Mouse (Mus musculus) limb, embryonic 11.5 days (tissue): ENCODE data around the gene Golga1. TPM values are rescaled to one million over a fixed set of nuclear protein-coding genes. Genes with fewer than 3 reads are reported as not detected.

Source experiments
- ATAC-seq: fragments of 200-750 bp; cut with Nextera tagmentation; 2 replicates; pipeline ENCODE4 v1.8.0; 2017; ENCODE audit warnings: low read depth; ENCODE audit not compliant: insufficient number of reproducible peaks, low FRiP score, low TSS enrichment
- DNase-seq: peaks from one replicate; pipeline ENCODE4 v3.0.0-alpha.2; 2015; ENCODE audit warnings: low spot score
- H3K27ac ChIP-seq: fragments of 300-500 bp; sonication (generic); replicated peaks from 2 replicates; pipeline ENCODE4 v1.5.1; 2014; ENCODE audit warnings: low read depth, mild to moderate bottlenecking, low read length
- H3K27me3 ChIP-seq: fragments of 300-500 bp; sonication (generic); 2 replicates; pipeline ENCODE4 v1.6.1; 2014; ENCODE audit warnings: mild to moderate bottlenecking, low read length, mixed read lengths; ENCODE audit not compliant: control insufficient read depth, insufficient read depth
- H3K36me3 ChIP-seq: fragments of 300-500 bp; sonication (generic); 2 replicates; pipeline ENCODE4 v1.6.1; 2014; ENCODE audit warnings: mild to moderate bottlenecking, low read length, moderate library complexity, mixed read lengths; ENCODE audit not compliant: control insufficient read depth, insufficient read depth
- H3K4me1 ChIP-seq: fragments of 300-500 bp; sonication (generic); 2 replicates; pipeline ENCODE4 v1.6.1; 2014; ENCODE audit warnings: low read length, mixed read lengths; ENCODE audit not compliant: control insufficient read depth, insufficient read depth
- H3K4me2 ChIP-seq: fragments of 300-500 bp; sonication (generic); 2 replicates; pipeline ENCODE4 v1.6.1; 2014; ENCODE audit warnings: low read depth, mild to moderate bottlenecking, moderate library complexity; ENCODE audit not compliant: severe bottlenecking
- H3K4me3 ChIP-seq: fragments of 300-500 bp; sonication (generic); 2 replicates; pipeline ENCODE4 v1.5.1; 2014; ENCODE audit warnings: low read depth, low read length
- H3K9ac ChIP-seq: fragments of 300-500 bp; sonication (generic); 2 replicates; pipeline ENCODE4 v1.6.1; 2014; ENCODE audit warnings: mild to moderate bottlenecking, low read length
- H3K9me3 ChIP-seq: fragments of 300-500 bp; sonication (generic); 2 replicates; pipeline ENCODE4 v1.6.1; 2016; ENCODE audit warnings: low read length; ENCODE audit not compliant: control insufficient read depth
- WGBS: fragments of 180-500 bp; shearing (Covaris S2); extraction: QIAGEN DNeasy Blood & Tissue Kit; methylation state at CpG from one replicate; pipeline ENCODE4 v1.1.7; 2014; 5-methylcytosine and 5-hydroxymethylcytosine counted together
- polyA plus RNA-seq: library from polyadenylated mRNA; unstranded; fragments of >200 nt; fragmentation: Nextera tagmentation; extraction: Ambion mirVana; gene quantifications from 2 replicates; pipeline ENCODE4 v1.2.1, GENCODE M21; 2014

Gene Golga1
- polyA plus RNA-seq, 1 experiment from 2014 or later: 30.2 TPM

- DNase-seq (peak; percentile 90), ATAC-seq (peak; percentile 83)
- no peaks in the 10 kb centered on the region for H3K27me3 ChIP-seq
- H3K27ac ChIP-seq: peak within 1 kb of the TSS; percentile 77; the same call in 1 of the 2 replicates
- H3K4me3 ChIP-seq: peak within 1 kb of the TSS; percentile 76
- H3K4me2 ChIP-seq: peak within 1 kb of the TSS; percentile 94
- WGBS: under 1% methylated on average over 54 of the region's 58 CpGs
- no peaks in the 10 kb centered on the region for H3K9me3 ChIP-seq
- H3K36me3 ChIP-seq: peaks cover 22% of the 10 kb centered on the region
- H3K4me1 ChIP-seq: peaks cover 22% of the 10 kb centered on the region
- peak within 1 kb of the TSS; percentile 84 for H3K9ac ChIP-seq
Measured at GRCm38 (mm10) chr2:39004880-39005435, 60.4 kb downstream of the Golga1 start, which contains the start of gene Arpc5l. Arpc5l (plus strand) TSS chr2:39005348.

- peak overlapping the region; percentile 84 for H3K9ac ChIP-seq
- WGBS: 1% methylated on average over 11 of the region's 11 CpGs
- DNase-seq (peak; percentile 44), ATAC-seq (no peak)
- peak overlapping the region; percentile 94 for H3K4me2 ChIP-seq
- H3K27me3 ChIP-seq: no peaks in the 10 kb centered on the region
- peak overlapping the region; percentile 77; the same call in 1 of the 2 replicates for H3K27ac ChIP-seq
- peak overlapping the region; percentile 76 for H3K4me3 ChIP-seq
- no peaks in the 10 kb centered on the region for H3K9me3 ChIP-seq
- peaks cover 22% of the 10 kb centered on the region for H3K36me3 ChIP-seq
- H3K4me1 ChIP-seq: peaks cover 19% of the 10 kb centered on the region
Measured at GRCm38 (mm10) chr2:39004372-39004771, 61.0 kb downstream of the Golga1 start.

- 69% methylated on average over 5 of the region's 5 CpGs for WGBS
- H3K4me1 ChIP-seq: peaks cover 14% of the 10 kb centered on the region
- H3K4me3 ChIP-seq: peak overlapping the region; percentile 76
- no peaks in the 10 kb centered on the region for H3K27me3 ChIP-seq
- H3K9me3 ChIP-seq: no peaks in the 10 kb centered on the region
- no peak for ATAC-seq
- H3K27ac ChIP-seq: no peak overlapping the region
- peak overlapping the region; percentile 84 for H3K9ac ChIP-seq
- H3K4me2 ChIP-seq: peak overlapping the region; percentile 94
- peaks cover 22% of the 10 kb centered on the region for H3K36me3 ChIP-seq
- no peak for DNase-seq
Measured at GRCm38 (mm10) chr2:39003512-39003911, 61.8 kb downstream of the Golga1 start.

- no peaks in the 10 kb centered on the region for H3K27me3 ChIP-seq
- WGBS: 61% methylated on average over 8 of the region's 8 CpGs
- no peak overlapping the region for H3K27ac ChIP-seq
- ATAC-seq (no peak), DNase-seq (no peak)
- H3K4me3 ChIP-seq: peak overlapping the region; percentile 76; the same call in 1 of the 2 replicates
- no peaks in the 10 kb centered on the region for H3K9me3 ChIP-seq
- peaks cover 16% of the 10 kb centered on the region for H3K4me1 ChIP-seq
- H3K36me3 ChIP-seq: peaks cover 22% of the 10 kb centered on the region
- H3K4me2 ChIP-seq: peak overlapping the region; percentile 94
- no peak overlapping the region for H3K9ac ChIP-seq
Measured at GRCm38 (mm10) chr2:39003106-39003505, 62.2 kb downstream of the Golga1 start.

GRCm38 (mm10) chr2:39001866-39002265 is 63.5 kb downstream of the Golga1 start:
- H3K4me3 ChIP-seq: no peak overlapping the region
- peaks cover 21% of the 10 kb centered on the region for H3K4me1 ChIP-seq
- no peaks in the 10 kb centered on the region for H3K27me3 ChIP-seq
- ATAC-seq (no peak), DNase-seq (no peak)
- H3K9ac ChIP-seq: no peak overlapping the region
- peaks cover 22% of the 10 kb centered on the region for H3K36me3 ChIP-seq
- no peaks in the 10 kb centered on the region for H3K9me3 ChIP-seq
- WGBS: 83% methylated on average over 3 of the region's 3 CpGs
- H3K4me2 ChIP-seq: no peak overlapping the region
- no peak overlapping the region for H3K27ac ChIP-seq

GRCm38 (mm10) chr2:39000587-39000919 is 64.8 kb downstream of the Golga1 start:
- WGBS: 81% methylated on average over 4 of the region's 4 CpGs
- Histone ChIP-seq H3K9me3 (no peaks in the 10 kb centered on the region), H3K9ac (no peak overlapping the region), H3K4me3 (no peak overlapping the region), H3K36me3 (peaks cover 22% of the 10 kb centered on the region), H3K4me1 (peaks cover 21% of the 10 kb centered on the region), H3K4me2 (no peak overlapping the region), H3K27me3 (no peaks in the 10 kb centered on the region), H3K27ac (no peak overlapping the region)
- ATAC-seq (no peak), DNase-seq (no peak)

- 67% methylated on average over 8 of the region's 8 CpGs for WGBS
- no peak for DNase-seq
- ATAC-seq: no peak
Measured at GRCm38 (mm10) chr2:38999910-39000586, 65.3 kb downstream of the Golga1 start.

GRCm38 (mm10) chr2:38999381-38999780 is 66.0 kb downstream of the Golga1 start:
- no peaks in the 10 kb centered on the region for H3K27me3 ChIP-seq
- peaks cover 22% of the 10 kb centered on the region for H3K36me3 ChIP-seq
- peaks cover 21% of the 10 kb centered on the region for H3K4me1 ChIP-seq
- no peak overlapping the region for H3K4me2 ChIP-seq
- no peak overlapping the region for H3K27ac ChIP-seq
- no peak overlapping the region for H3K9ac ChIP-seq
- 53% methylated on average over 4 of the region's 4 CpGs for WGBS
- H3K4me3 ChIP-seq: no peak overlapping the region
- no peaks in the 10 kb centered on the region for H3K9me3 ChIP-seq
- no peak for ATAC-seq
- DNase-seq: no peak

More at GRCm38 (mm10) chr2:38999910-39000586, 65.3 kb downstream of the Golga1 start:
- no peak overlapping the region for H3K9ac ChIP-seq
- H3K27me3 ChIP-seq: no peaks in the 10 kb centered on the region
- peaks cover 22% of the 10 kb centered on the region for H3K36me3 ChIP-seq
- H3K4me3 ChIP-seq: no peak overlapping the region
- H3K27ac ChIP-seq: no peak overlapping the region
- no peaks in the 10 kb centered on the region for H3K9me3 ChIP-seq
- no peak overlapping the region for H3K4me2 ChIP-seq
- peaks cover 21% of the 10 kb centered on the region for H3K4me1 ChIP-seq
